Mouse (Mus musculus) liver, adult 2 months (tissue): ENCODE measurements around the gene Cuedc2. TPM values are rescaled to one million over a fixed set of nuclear protein-coding genes. Genes with fewer than 3 reads are reported as not detected.
A peak's percentile ranks its signal among the peaks of the same experiment; 100 is the strongest.

Experiments used
- DNase-seq: peaks from one replicate; pipeline ENCODE4 v3.0.0-alpha.2; 2011; ENCODE audit warnings: low read depth, low spot score; ENCODE audit errors: extremely low read depth
- H3K27ac ChIP-seq: fragments of 200-500 bp; replicated peaks from 2 replicates; pipeline ENCODE4 v1.5.1; 2012; ENCODE audit warnings: low read depth, mild to moderate bottlenecking, control low read depth, inconsistent platforms, low read length; ENCODE audit not compliant: insufficient read depth
- H3K27me3 ChIP-seq: fragments of 200-500 bp; 2 replicates; pipeline ENCODE4 v1.6.1; 2012; ENCODE audit warnings: mild to moderate bottlenecking, moderate library complexity, low read length, inconsistent platforms; ENCODE audit not compliant: control insufficient read depth, insufficient read depth
- H3K36me3 ChIP-seq: fragments of 200-500 bp; 2 replicates; pipeline ENCODE4 v1.6.1; 2012; ENCODE audit warnings: low read length, inconsistent platforms; ENCODE audit not compliant: control insufficient read depth, insufficient read depth
- H3K4me1 ChIP-seq: fragments of 200-500 bp; 2 replicates; pipeline ENCODE4 v1.6.1; 2011; ENCODE audit warnings: low read length; ENCODE audit not compliant: control insufficient read depth, insufficient read depth
- H3K4me3 ChIP-seq: fragments of 200-500 bp; 2 replicates; pipeline ENCODE4 v1.5.1; 2011; ENCODE audit warnings: low read depth, mild to moderate bottlenecking, control low read depth, low read length, moderate library complexity; ENCODE audit not compliant: insufficient read depth
- H3K79me2 ChIP-seq: fragments of 200-500 bp; 2 replicates; pipeline ENCODE4 v1.6.1; 2012; ENCODE audit warnings: inconsistent platforms, mild to moderate bottlenecking, low read length, moderate library complexity; ENCODE audit not compliant: control insufficient read depth, insufficient read depth
- H3K9ac ChIP-seq: fragments of 200-500 bp; 2 replicates; pipeline ENCODE4 v1.6.1; 2012; ENCODE audit warnings: low read depth, mild to moderate bottlenecking, control low read depth, inconsistent platforms, low read length
- CTCF ChIP-seq: fragments of 200-500 bp; IDR thresholded peaks from 2 replicates; pipeline ENCODE4 v1.5.1; 2011; ENCODE audit warnings: low read depth, low read length, control low read depth
- POLR2A ChIP-seq: fragments of 200-500 bp; IDR thresholded peaks from 2 replicates; pipeline ENCODE4 v1.6.1; 2011; ENCODE audit warnings: low read length, control low read depth; ENCODE audit not compliant: insufficient read depth; ENCODE audit errors: extremely low read depth
- WGBS: fragments of 180-500 bp; shearing (Covaris S2); methylation state at CpG from one replicate; pipeline ENCODE4 v1.1.7; 2018; 5-methylcytosine and 5-hydroxymethylcytosine counted together
- polyA plus RNA-seq: library from polyadenylated mRNA; depleted of rRNA; stranded (reverse); fragments of >200 nt; gene quantifications from 2 replicates; pipeline ENCODE4 v1.2.3, GENCODE M21; 2012
- total RNA-seq: library from RNA; depleted of rRNA; stranded (reverse); fragments of >200 nt; gene quantifications from 2 replicates; pipeline ENCODE4 v1.2.3, GENCODE M21; 2014

Gene Cuedc2
- total and polyA plus RNA-seq, 2 experiments, result 19.5 to 24.6 TPM

- Histone ChIP-seq H3K27me3 (peaks cover 3% of the 10 kb centered on the region; the same call in 1 of the 2 replicates), H3K36me3 (no peaks in the 10 kb centered on the region), H3K79me2 (no peaks in the 10 kb centered on the region), H3K9ac (no peak overlapping the region), H3K4me1 (peaks cover 9% of the 10 kb centered on the region), H3K4me3 (no peak overlapping the region), H3K27ac (no peak overlapping the region)
- 5% methylated on average over 16 of the region's 16 CpGs for WGBS
- TF ChIP-seq CTCF, result peak; percentile 95
- no peak for TF ChIP-seq POLR2A
- DNase-seq, result peak; percentile 54
Observed at GRCm38 (mm10) chr19:46329951-46330350, 8.6 kb downstream of the Cuedc2 start.

DNA sequence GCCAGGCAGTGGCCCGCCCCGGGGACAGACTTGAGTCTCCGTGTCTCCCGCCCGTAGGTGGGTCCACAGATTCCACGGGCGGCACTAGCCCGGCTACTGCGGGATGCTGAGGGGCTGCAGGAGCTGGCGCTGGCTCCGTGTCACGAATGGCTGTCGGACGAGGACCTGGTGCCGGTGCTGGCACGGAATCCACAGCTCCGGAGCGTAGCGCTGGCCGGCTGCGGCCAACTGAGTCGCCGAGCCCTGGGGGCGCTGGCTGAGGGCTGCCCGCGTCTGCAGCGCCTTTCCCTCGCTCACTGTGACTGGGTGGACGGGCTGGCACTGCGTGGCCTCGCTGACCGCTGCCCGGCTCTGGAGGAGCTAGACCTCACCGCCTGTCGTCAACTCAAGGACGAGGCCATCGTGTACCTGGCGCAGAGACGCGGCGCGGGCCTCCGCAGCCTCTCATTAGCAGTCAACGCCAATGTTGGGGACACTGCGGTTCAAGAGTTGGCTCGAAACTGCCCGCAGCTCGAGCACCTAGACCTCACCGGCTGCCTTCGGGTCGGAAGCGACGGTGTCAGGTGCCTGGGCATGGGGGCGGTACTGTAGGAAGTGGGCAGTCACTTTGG, 9.4 kb downstream of the Cuedc2 start:
- H3K9ac ChIP-seq, result peak overlapping the region; percentile 75
- H3K4me1 ChIP-seq, result peaks cover 9% of the 10 kb centered on the region
- TF ChIP-seq CTCF (no peak), POLR2A (no peak)
- 4% methylated on average over 54 of the region's 54 CpGs for WGBS
- no peaks in the 10 kb centered on the region for H3K36me3 ChIP-seq
- no peaks in the 10 kb centered on the region for H3K79me2 ChIP-seq
- peak; percentile 5 for DNase-seq
- H3K4me3 ChIP-seq, result peak overlapping the region; percentile 69
- peaks cover 3% of the 10 kb centered on the region; the same call in 1 of the 2 replicates for H3K27me3 ChIP-seq
- H3K27ac ChIP-seq, result peak overlapping the region; percentile 70; the same call in 1 of the 2 replicates

GRCm38 (mm10) chr19:46328081-46329030, 10.1 kb downstream of the Cuedc2 start, which contains the start of gene Fbxl15:
Gene Fbxl15, plus strand, starts transcription at chr19:46328184.
- peak within 1 kb of the TSS; percentile 69 for H3K4me3 ChIP-seq
- under 1% methylated on average over 81 of the region's 81 CpGs for WGBS

DNA sequence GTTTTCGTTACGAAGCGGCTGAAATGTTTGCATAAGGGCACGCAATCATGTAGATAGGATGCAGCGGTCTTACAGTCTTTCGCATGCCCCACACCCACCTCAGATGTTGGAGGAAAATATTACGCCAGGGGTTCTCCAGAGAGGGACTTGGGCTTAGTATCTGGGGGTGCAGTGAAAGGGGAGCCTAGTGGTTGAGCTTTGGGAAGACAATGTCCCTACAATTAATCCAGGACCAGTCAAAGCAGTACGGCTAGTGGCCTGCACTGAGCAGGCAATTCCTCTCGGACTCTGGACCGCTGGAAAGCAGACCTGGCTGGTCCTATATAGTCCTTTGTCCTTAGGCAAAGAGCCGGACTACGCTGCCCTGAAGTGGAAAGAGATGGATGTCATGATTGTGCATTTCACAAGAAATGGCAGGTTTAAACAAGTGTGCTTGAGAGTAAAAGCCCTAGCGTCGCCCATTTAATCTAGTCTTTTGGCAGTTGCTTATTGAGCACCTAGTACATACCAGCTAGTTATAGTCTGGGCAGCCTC, 10.9 kb downstream of the Cuedc2 start:
- Histone ChIP-seq H3K36me3 (no peaks in the 10 kb centered on the region), H3K79me2 (no peaks in the 10 kb centered on the region), H3K27me3 (peaks cover 3% of the 10 kb centered on the region; the same call in 1 of the 2 replicates), H3K27ac (no peak overlapping the region), H3K4me1 (peaks cover 9% of the 10 kb centered on the region), H3K4me3 (peak overlapping the region; percentile 69; the same call in 1 of the 2 replicates), H3K9ac (no peak overlapping the region)
- DNase-seq, result no peak
- TF ChIP-seq CTCF (no peak), POLR2A (no peak)
- WGBS, result 18% methylated on average over 14 of the region's 14 CpGs

More at GRCm38 (mm10) chr19:46328081-46329030, 10.1 kb downstream of the Cuedc2 start, which contains the start of gene Fbxl15:
- TF ChIP-seq POLR2A (peak; percentile 31), CTCF (no peak)
- H3K36me3 ChIP-seq, result no peaks in the 10 kb centered on the region
- H3K27ac ChIP-seq, result peak within 1 kb of the TSS; percentile 70
- peaks cover 3% of the 10 kb centered on the region; the same call in 1 of the 2 replicates for H3K27me3 ChIP-seq
- H3K79me2 ChIP-seq, result no peaks in the 10 kb centered on the region
- H3K4me1 ChIP-seq, result peaks cover 9% of the 10 kb centered on the region
- DNase-seq, result peak; percentile 83
- peak within 1 kb of the TSS; percentile 75 for H3K9ac ChIP-seq

GRCm38 (mm10) chr19:46326756-46327305, 11.7 kb downstream of the Cuedc2 start, which contains the start of gene Psd:
Gene Psd, minus strand, starts transcription at chr19:46327156.
- peak within 1 kb of the TSS; percentile 69; the same call in 1 of the 2 replicates for H3K4me3 ChIP-seq
- no peaks in the 10 kb centered on the region for H3K36me3 ChIP-seq
- TF ChIP-seq POLR2A, result no peak
- TF ChIP-seq CTCF, result no peak
- H3K4me1 ChIP-seq, result peaks cover 9% of the 10 kb centered on the region
- no peak within 1 kb of the TSS for H3K27ac ChIP-seq
- peaks cover 8% of the 10 kb centered on the region; the same call in 1 of the 2 replicates for H3K27me3 ChIP-seq
- no peaks in the 10 kb centered on the region for H3K79me2 ChIP-seq
- no peak within 1 kb of the TSS for H3K9ac ChIP-seq
- peak; percentile 10 for DNase-seq
- 1% methylated on average over 35 of the region's 35 CpGs for WGBS
